Mouse (Mus musculus) heart, postnatal 0 days (tissue): ENCODE results near the gene Rfc2.

Experiments used
- CTCF ChIP-seq: IDR thresholded peaks from 2 replicates; pipeline ENCODE4 v1.5.1; 2016; ENCODE audit warnings: antibody characterized with exemption, control low read depth, low read depth
- EP300 ChIP-seq: IDR thresholded peaks from 2 replicates; pipeline ENCODE4 v1.6.1; 2016; ENCODE audit warnings: antibody characterized with exemption, low read depth

- TF ChIP-seq CTCF, result no peak
- no peak for TF ChIP-seq EP300
Observed at GRCm38 (mm10) chr5:134549640-134550168, 31.5 kb upstream of the Rfc2 start.
